Mouse (Mus musculus) testis, postnatal 14 days (tissue): ENCODE results near the gene Gm21834.

Experiments used
- DNase-seq: peaks from one replicate; pipeline ENCODE4 v3.0.0; 2021; ENCODE audit warnings: low spot score

The Gm21834 gene

GRCm38 (mm10) chr17:57742119-57742518, at the start of gene Gm21834:
TSS of gene Gm21834 (minus strand) at chr17:57742219.
- no peak for DNase-seq

- DNase-seq: no peak
These were observed 46.3 kb upstream of the Gm21834 start for GRCm38 (mm10) chr17:57788161-57788799.

DNA sequence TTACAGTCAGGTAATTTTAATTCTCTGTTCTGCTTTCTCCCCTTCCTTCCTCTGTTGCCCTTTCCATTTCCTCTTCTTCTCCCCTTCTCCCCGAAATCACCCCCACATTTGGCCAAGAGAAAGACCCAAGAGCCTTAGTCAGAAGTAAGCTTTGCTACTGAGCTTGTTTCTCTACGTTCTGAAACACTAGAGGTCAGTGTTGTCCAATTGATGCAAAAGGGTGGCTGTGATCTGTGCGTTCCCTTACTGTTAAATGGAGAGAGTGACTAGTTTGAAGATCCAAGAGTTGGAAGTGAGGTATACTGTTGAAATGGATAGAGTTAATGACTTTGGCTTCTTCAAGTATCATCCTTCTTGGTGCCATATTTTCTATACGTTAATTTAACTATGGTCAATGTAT, 28.9 kb upstream of the Gm21834 start:
- DNase-seq: no peak

GRCm38 (mm10) chr17:57768622-57769610, 26.9 kb upstream of the Gm21834 start, which contains the start of gene Cntnap5c:
TSS of gene Cntnap5c (plus strand) at chr17:57769570.
- DNase-seq: peak; percentile 46

GRCm38 (mm10) chr17:57767306-57767705, 25.3 kb upstream of the Gm21834 start:
- no peak for DNase-seq

DNA sequence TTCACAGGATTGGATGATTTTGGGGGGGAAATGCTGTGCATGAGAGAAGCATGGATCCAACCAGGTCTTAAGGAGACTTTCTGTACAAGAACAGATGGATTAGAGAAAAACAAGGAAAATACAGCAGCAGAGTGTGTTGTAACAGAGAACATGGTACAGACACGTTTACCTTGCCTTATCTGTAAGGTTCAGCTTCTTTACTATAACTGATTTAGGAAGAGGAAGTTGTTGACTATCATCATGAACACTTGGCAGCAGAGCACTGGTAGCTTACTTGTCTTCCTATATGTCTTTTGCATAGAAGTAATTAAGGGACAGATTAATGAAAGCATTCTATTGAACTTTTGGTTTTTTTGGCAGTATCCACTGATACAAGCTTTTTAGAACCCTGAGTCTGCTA, 16.0 kb upstream of the Gm21834 start:
- DNase-seq: no peak

DNA sequence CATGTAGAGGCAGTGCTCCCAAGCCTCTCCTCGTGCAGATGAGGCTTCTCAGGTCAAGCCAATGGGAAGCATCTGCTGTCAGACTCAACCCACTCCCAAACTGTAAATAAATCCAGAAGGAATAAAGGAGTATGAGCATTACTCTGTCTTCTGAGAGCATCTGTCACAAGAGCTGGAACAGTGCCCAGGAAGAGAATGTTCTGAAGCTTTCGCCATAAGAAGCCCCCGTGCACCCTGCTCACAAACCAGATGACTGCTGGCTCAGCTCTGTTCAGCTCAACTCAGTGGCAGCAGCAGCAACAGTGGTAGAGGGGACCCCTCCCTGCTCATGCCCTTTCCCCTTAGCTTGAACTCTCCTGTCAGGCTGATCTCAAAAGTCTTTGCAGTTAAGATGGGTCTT, 47.2 kb downstream of the Gm21834 start:
- DNase-seq: no peak
